Mouse (Mus musculus) gastrocnemius, postnatal 10 days (tissue): ENCODE measurements around the gene Ren1. TPM values are rescaled to one million over a fixed set of nuclear protein-coding genes. Genes with fewer than 3 reads are reported as not detected.

Source experiments
- DNase-seq: peaks from one replicate; pipeline ENCODE4 v3.0.0; 2021; ENCODE audit warnings: mixed read lengths
- total RNA-seq, 2 experiments: library from RNA; stranded (reverse); gene quantifications; 2 replicates each; pipeline ENCODE4 v1.2.3; 2021

Ren1 gene
- total RNA-seq, 2 experiments from 2014 or later: not detected

DNA sequence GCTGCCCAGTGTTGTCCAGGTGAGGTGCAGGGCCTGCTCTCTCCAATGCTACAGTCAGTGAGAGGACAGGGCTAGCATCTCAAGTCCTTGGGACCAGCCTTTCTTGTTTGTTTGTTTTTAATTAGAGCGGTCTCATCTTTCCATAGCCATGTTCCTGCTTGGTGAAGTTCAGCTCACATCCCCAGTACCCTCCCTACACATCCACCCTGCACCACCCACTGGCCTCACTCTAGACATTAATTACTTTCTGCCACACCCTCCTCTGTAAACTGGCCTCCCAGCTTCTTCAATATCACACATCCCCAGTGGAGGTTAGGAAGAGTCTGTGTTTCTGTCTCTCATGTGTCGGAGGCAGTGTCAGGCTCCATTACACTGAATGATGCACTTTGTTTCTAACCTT, 6.0 kb upstream of the Ren1 start:
- no peak for DNase-seq

DNA sequence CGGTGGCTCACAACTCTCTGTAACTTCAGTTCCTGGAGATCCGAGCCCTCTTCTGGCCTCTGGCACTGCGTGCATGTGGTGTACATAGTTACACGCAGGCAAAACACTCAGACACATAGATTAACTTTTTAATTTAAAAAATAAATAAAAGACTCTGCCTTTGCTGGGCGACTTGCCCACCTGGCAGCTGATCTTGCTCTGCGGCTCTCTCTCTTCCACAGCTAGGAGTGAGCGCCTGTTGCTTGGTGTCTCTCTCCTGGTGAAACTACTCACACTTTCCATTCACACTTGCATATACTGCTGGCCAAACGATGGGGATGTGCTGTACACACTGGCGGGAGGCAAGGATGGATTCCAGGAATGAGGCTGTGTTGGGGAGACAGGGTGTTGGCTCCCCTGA, 3.8 kb upstream of the Ren1 start:
- DNase-seq: no peak

DNA sequence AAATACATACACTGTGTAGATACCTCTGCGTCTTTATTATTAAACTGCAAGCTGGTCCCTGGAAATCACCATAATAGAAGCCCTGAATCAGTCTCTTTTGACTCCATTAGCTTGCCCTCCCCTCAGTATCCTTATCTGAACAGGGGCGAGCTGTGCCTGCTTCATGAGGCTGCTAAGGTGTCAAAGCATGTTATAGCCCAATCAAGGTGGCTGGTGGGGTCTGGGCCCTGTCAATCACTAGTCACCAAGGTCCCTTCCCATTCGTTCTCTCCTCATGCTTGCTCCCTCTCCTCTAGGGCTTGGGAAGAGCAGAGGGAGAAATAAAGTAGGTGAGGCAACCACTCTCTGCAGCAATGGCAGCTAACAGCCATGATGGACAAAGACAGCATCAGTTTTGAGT, 3.1 kb upstream of the Ren1 start:
- no peak for DNase-seq

DNA sequence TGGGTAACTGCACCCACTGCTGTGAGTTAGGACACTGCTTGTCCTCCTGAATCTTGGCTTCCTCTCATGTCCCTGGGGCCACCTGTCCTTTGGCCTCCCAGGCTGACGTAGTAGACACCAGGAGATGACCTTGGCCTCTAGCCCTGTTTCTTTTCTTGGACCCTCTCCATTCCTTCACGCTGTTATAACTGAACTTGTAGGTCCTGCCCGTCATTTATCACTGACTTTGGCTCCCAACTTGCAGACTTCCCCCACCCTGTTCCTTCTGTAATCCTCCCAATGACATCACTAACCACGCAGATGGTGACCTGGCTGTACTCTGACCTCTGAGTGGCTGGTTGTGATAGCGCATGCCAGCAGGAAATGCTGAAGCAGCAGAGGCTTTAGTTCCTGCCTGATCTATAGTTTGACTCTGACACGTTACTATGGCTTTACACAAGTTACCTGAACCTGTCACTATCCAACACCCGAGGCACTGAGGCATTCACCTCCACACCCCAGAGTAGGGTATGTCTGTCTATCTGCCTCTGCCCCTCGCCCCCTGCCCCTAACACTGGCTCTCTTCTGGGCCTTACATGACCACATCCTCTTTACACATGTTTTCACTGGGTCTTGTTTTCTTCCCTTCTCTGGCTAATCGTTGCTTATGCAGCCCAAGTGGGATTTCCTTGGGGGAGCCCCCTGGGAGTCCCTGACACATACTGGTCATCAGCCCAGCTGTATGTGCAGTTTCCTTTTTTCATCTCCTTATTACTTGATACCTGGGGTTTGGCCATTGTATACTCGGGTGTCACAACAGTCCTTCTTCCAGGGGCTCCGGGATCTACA, 2.4 kb upstream of the Ren1 start:
- no peak for DNase-seq

DNA sequence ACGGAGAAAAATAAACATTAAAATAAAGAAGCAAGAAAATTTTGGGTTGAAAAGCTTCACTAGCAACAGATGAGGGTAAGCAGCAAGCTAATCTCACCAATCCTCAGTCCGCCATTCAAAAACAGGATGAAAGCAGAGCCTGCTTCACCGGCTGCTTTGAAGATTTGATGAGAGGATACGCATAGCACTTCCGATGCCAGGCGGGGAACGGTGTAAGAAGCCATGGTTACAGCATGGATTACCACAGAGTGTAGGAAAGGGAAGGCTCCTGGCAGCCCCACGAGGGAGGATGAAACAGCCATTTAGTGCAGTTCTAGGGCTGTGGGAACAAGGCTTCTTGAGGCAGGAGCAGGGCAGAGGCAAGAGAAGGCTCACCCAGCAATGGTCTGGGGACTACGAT, 1.5 kb downstream of the Ren1 start:
- DNase-seq: no peak

DNA sequence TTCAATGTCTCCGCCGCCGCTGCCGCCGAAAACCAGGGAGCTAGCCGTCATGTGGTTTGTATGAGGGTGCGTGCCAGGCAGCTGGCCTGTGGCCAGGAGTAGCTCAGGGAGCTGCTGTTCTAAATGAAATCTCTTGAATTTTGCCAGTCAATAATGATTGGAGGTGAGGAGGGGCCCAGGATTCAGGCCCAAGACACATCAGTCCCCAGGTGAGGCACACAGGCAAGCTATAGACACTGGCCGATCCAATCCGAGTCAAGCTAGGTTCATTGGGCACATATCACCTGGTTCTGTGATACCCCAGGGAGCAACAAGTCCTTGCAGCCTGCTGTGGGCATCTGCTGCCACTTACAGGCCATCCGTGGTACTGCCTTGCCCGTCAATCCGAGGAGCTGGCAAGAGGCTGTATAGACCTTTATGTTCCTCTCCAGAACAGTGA, 3.1 kb downstream of the Ren1 start:
- peak; percentile 62 for DNase-seq

DNA sequence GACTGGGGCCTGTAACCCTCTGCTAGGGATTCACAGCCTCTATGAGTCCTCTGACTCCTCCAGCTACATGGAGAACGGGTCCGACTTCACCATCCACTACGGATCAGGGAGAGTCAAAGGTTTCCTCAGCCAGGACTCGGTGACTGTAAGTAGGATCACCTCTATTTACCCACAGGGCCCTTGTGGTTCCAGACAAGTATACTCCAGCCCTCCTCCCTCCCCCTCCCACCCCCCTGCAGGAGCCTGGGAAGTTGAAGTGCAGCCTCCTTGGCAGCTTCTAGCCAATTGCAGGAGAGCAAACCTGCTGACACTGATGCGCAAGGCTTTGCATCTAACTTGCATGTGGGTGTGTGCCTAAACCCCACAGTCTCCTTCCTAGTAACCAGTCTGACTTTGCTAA, 5.2 kb downstream of the Ren1 start:
- DNase-seq: no peak

DNA sequence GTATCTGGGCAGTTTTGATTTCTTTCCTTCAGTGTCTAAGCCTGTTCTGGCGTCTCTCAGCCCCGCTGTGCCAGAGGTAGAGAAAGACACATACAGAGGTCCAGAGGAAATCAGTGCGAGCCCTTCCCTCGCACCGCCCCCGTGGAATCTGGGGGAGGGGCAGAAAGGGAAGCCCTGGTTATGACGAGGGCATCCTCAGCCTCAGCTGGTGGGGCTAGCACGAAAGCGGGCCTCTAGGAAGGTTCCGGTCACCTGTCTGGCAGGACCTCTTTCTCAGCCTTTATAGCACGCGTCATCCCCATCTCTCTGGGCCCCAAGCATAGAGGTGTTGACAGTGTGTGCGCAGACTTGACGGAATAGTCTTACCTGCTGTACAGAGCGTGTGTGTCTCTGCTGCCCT, 5.6 kb downstream of the Ren1 start:
- no peak for DNase-seq

DNA sequence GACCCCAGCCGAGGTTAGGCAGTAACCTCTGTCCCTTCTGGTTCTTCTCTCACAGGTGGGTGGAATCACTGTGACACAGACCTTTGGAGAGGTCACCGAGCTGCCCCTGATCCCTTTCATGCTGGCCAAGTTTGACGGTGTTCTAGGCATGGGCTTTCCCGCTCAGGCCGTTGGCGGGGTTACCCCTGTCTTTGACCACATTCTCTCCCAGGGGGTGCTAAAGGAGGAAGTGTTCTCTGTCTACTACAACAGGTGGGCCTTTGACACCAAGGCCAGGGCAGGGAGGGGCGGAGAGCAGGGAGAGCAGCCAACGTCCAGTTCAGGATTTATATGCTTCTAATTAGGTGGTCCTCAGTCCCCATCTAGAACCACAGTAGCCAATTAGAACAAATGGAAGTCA, 6.0 kb downstream of the Ren1 start:
- no peak for DNase-seq

DNA sequence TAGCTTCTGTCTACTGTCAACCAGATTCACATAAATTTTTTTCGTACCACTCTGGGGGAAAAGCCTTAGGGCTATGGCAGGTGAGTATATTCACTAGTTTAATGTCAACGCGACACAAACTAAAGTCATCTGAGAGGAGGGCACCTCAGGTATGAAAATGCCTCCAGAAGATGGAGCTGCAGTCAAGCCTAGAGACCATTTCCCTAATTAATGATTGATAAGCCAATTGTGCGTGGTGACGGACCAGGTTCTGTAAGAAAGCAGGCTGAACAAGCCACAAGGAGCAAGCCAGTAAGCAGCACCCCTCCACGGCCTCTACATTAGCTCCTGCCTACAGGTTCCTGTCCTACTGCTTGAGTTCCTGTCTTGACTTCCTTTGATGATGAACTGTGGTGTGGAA, 10.7 kb downstream of the Ren1 start:
- no peak for DNase-seq

- DNase-seq: no peak
Measured at GRCm38 (mm10) chr1:133362103-133362502, 11.8 kb downstream of the Ren1 start.

DNA sequence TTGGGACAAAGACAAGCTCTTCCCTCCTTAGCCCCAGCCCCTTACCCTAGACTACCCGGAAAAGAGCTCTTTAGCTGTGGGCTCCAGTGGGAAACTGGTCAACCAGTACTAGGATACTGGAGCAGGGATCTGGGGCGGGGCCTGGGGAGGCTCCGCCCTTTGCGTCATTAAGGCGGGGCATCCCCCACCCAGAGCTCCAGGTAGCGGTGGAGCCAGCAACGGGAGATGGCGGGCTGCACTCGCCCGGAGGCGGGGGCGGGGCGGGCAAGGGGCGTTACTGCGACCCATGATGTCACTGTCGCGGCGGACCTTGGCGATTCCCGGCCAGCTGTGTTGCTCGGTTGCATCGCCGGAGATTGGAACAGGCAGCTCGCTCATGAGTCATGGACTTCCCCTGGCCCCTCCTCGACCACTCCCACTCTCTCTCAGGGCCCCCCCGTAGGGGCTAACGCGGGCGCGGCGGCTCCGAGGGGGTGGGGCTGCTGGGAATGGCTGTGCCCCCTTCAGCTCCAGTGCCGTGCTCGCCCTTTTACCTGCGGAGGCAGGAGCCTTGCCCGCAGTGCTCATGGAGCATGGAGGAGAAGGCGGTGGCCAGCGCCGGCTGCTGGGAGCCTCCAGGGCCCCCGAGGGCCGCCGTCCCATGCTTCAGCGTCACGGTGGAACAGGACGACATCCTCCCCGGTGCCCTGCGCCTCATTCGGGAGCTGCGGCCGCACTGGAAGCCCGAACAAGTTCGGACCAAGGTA, 13.1 kb downstream of the Ren1 start, which contains the start of gene Etnk2:
Etnk2 (plus strand) TSS at position 297 of the 746 bp plus-strand sequence.
- DNase-seq: peak; percentile 64

GRCm38 (mm10) chr1:133364022-133364630, 13.8 kb downstream of the Ren1 start:
- DNase-seq: no peak

- no peak for DNase-seq
Measured at GRCm38 (mm10) chr1:133364890-133365289, 14.6 kb downstream of the Ren1 start.

DNA sequence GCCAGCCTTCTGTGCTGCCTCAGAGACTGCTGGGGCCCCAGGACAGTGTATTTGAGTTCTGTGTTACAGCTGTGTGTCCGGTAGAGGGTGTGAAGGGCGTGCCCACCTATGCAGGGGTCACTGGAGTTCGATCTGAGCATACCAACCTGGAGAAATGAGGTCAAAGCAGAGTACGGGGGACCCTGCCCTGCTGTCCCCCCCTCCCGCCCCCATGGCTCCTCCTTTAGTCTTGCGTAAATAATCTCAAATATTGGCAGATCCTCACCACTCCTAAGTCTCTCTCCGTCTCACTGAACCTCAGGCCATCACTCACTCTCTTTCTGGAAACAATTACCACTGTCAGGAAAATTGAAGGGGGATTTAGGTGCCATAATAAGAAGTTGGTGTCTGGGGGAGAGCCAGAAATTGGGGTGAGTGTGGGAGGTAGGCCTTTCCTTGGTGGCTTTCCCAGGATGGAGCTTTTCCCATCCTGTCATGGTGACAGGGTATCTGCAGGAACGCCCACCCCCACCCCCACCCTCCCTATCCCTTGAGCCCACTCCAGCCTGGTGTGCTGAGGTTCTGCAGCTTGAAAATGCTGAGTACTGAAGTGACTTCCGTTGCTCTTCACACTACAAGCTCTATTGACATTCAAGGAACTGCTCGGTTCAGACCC, 16.8 kb downstream of the Ren1 start:
- no peak for DNase-seq

DNA sequence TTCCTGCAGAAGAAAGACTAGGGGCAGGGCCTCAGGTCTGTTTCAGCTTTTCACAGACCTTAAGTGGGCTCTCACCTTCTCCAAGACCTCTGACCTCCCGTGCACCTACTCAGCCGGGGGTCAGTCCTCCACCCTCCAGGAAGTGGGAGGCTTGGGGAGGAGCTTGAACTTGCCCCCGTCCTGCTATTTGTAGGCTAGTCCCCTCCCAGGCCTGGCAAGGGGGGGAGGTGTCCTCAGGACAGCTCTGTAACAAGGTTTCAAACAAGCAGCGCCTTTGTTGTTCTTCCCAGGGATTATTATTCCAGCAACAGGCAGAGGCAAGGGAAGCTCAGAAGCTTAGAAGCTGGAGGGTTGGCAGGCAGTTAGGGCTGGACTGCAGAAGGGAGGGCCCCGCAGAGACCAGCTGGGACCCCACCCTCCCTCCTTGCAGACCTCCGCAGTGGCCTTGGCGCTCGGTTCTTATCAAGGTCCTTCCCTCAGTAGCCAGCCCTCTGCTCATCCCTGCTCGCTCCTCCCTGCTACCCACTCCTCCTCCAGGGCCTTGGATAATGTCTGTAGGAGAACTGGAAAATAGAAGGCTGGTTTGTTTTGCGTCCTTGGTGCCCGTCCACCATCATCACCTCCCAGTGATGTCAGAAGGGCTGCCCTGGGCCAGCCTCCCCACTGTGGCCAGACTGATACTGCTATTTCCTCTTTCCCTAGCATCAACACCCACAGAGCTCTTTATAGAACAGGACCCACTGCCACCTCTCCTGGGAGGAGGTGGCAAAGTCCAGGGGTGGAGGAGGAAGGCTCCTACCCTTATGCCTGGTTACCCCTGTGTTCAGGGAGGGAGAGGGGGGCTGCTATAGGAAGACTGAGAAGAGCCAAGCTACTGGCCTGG, 17.5 kb downstream of the Ren1 start:
- no peak for DNase-seq

DNA sequence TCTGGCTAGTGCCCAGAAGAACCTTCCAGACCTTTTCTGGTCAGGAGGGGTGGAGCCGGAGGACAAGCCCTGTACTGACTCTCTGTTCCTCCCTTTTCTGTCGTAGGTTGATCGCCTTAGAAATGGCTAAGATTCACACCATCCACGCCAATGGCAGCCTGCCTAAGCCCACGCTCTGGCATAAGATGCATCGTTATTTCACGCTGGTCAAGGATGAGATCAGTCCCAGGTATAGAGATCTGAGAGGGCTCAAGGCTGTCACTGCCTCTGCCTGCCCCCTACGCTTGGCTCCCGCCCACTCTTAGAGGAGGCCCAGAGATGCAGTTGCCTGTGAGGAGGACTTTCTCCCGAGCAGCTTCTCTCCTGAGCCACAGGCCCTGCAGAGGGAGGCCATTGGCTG, 18.3 kb downstream of the Ren1 start:
- DNase-seq: no peak

DNA sequence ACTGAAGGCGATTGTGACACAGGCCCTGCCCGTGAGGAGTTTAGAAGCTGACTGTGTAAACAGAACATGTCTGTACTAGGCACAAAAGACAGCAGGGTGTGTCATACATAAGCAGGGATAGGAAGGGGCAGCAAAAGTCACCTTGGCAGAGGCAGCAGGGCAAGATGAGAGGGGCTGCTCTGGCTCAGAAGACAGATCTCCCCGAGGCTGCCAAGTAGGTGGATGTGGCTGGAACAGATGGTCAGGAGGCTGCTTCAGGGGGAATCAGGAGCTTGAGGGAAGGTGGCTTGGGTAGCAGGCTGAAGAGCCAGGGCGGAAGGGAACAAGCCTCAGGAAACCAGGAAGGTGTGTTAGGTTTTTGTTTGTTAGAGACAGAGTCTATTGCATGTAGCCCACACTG, 20.0 kb downstream of the Ren1 start:
- no peak for DNase-seq

- DNase-seq: no peak
Measured at GRCm38 (mm10) chr1:133371431-133371830, 21.1 kb downstream of the Ren1 start.

GRCm38 (mm10) chr1:133372113-133372512, 21.8 kb downstream of the Ren1 start:
- no peak for DNase-seq

DNA sequence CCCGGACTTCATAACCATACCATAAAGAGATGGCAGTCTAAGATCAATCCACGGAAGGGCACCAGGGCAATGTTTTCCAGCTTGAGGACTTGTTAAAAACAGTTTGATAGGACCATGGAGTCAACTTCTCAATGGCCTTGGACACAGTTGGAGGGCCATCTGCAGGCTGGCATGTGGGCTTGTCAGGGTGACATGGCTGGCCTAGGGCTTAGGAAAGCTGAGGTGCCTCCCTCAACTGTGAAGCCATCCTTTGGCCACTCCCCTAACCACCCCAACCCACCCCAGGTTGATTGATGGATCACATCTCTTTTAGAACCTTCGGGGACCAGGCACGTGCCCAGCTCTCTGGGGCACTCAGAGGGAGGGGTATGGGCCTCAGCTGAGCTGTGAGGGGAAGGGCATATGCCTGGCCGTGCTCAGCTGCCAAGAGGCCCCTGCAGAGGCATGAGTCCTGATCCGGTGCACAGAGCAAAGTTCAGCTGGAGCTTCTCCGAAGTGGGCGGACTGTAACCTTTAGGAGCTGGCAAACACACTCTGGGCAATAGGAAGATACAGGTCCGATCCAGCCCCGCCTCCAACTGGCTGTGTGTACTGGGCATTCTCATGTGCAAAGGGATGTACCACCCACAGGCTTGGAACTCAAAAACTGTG, 25.5 kb downstream of the Ren1 start:
- no peak for DNase-seq
